Mouse (Mus musculus): ENCODE measurements around the gene Pdcd2l. TPM values are rescaled to one million over a fixed set of nuclear protein-coding genes. Genes with fewer than 3 reads are reported as not detected.

Pdcd2l gene
- total RNA-seq, 2 experiments from 2014 or later: 17.0 to 19.7 TPM

DNA sequence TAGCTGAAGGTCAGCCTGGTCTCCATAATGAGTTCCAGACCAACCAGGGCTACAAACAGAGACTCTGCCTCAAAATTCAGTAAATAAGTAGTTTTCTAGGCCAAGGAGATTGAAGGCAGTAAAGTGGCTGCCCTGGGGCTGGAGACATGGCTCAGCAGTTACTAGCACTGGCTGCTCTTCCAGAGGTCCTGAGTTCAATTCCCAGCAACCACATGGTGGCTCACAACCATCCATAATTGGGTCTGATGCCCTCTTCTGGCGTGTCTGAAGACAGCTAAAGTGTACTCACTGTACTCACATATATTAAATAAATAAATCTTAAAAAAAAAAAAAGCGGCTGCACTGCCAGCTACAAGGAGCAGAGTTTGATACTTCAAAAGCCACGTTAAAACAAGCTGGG lies 30.5 kb downstream of the Pdcd2l start:
- no peak for DNase-seq (ENCODE audit: low spot score)
- intact Hi-C loops (cut with DNase I): no loop called here

- intact Hi-C loops (cut with DNase I): no loop called here
- DNase-seq (ENCODE audit: low spot score): no peak
Observed at GRCm38 (mm10) chr7:34164671-34165070, 31.8 kb downstream of the Pdcd2l start.

GRCm38 (mm10) chr7:34159167-34159566 lies 37.3 kb downstream of the Pdcd2l start:
- no peak for DNase-seq (ENCODE audit: low spot score)
- intact Hi-C loops (cut with DNase I): no loop called here

GRCm38 (mm10) chr7:34157994-34158393 lies 38.5 kb downstream of the Pdcd2l start:
- intact Hi-C loops (cut with DNase I): no loop called here
- no peak for DNase-seq (ENCODE audit: low spot score)

DNA sequence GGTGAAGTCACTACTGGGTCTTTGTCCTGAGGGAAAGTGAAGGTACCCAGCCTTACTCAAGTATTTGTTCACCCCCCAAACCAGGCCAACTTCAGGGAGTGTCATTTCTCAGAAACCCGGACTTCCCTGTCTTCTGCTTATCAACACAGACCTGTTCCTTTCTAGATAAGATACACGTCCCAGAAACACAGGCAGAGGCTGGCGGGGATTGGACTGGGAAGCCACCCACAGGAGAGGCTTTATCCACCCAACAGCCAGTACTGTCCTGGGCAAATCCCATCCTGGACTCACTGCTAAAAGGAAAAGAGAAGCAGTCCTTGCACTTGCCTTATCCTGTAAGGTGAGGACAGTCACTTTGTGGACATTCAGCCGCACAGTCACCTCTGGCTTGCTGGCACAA lies 49.3 kb downstream of the Pdcd2l start:
- intact Hi-C loops (cut with DNase I): no loop called here

GRCm38 (mm10) chr7:34141123-34141522 lies 55.3 kb downstream of the Pdcd2l start:
- DNase-seq (ENCODE audit: low spot score): no peak
- intact Hi-C loops (cut with DNase I): no loop called here

More for the DNA sequence above, 49.3 kb downstream of the Pdcd2l start:
- no peak for DNase-seq (ENCODE audit: low spot score)

GRCm38 (mm10) chr7:34139493-34139892 lies 57.0 kb downstream of the Pdcd2l start:
- DNase-seq (ENCODE audit: low spot score): no peak
- intact Hi-C loops (cut with DNase I): no loop called here

Other genes with a start within 250 kb of the Pdcd2l start
- not detected for gene Scgb2b27, start 182.7 kb downstream of the Pdcd2l start, total RNA-seq (2021)
- not detected for gene Scgb1b27, start 175.2 kb downstream of the Pdcd2l start, total RNA-seq (2021)
- gene Scgb1b30, start 101.2 kb downstream of the Pdcd2l start, total RNA-seq (2021): not detected
- gene Wtip, start 63.4 kb downstream of the Pdcd2l start, total RNA-seq (2021): 10 to 100 TPM; 10.5 to 11.0 TPM
- 10 to 100 TPM; 29.4 to 31.4 TPM for gene Uba2, start 27.1 kb downstream of the Pdcd2l start, total RNA-seq (2021)
- 100 to 1,000 TPM; 547 to 566 TPM for gene Gpi1, start 33.7 kb upstream of the Pdcd2l start, total RNA-seq (2021)
- gene Gm6096, start 54.4 kb upstream of the Pdcd2l start, total RNA-seq (2021): not detected
- gene 4931406P16Rik, start 116.9 kb upstream of the Pdcd2l start, total RNA-seq (2021): 10 to 100 TPM; 45.3 to 52.9 TPM
- gene Lsm14a, start 196.7 kb upstream of the Pdcd2l start, total RNA-seq (2021): 10 to 100 TPM; 78.9 to 81.3 TPM